Mouse (Mus musculus) brain, embryonic 14.5 days (tissue): ENCODE measurements around the gene Gm17482.

Experiments
- CTCF ChIP-seq: fragments of 200-500 bp; IDR thresholded peaks from 2 replicates; pipeline ENCODE4 v1.5.1; 2012; ENCODE audit warnings: inconsistent platforms, mild to moderate bottlenecking, moderate library complexity, borderline replicate concordance; ENCODE audit not compliant: insufficient read depth, insufficient read length; ENCODE audit errors: extremely low read depth
- POLR2A ChIP-seq: fragments of 200-500 bp; IDR thresholded peaks from 2 replicates; pipeline ENCODE4 v1.6.1; 2012; ENCODE audit warnings: mild to moderate bottlenecking, inconsistent platforms, borderline replicate concordance; ENCODE audit not compliant: poor library complexity, insufficient read depth, insufficient read length, severe bottlenecking; ENCODE audit errors: extremely low read depth

DNA sequence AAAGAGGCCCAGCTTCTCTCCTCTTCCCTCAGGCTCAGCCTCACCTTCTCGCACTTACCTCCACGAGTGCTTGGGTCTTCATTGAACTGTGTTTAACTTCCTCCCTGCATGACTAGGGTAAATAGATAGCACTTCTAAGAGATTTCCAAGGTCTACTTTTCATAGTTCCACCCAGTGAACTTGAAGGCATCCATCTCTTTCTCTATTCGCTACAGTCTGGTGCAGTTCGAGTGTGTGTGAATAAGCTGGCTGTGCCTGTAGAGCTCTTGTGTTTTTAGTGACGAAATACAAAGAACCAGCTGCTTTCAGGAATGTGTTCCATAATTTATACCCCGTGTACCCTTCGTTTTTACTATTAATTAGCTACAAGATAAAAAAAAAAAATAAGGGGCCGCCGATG lies 47.6 kb downstream of the Gm17482 start:
- TF ChIP-seq CTCF (no peak), POLR2A (no peak)
